Comparison of ENCODE assay signal across 8 mouse cellular contexts in genomic region chr9:120776456-120777001, GRCm38 (mm10).
DNase-seq lines count a peak whose midpoint lies in the region; ATAC-seq and TF ChIP-seq lines count a peak whose summit lies in the region.

No protein-coding gene starts in this region.

- H3K4me2 ChIP-seq in hindbrain, embryonic 14.5 days (replicated peaks): no peak overlapping the region

- H3K9me3 ChIP-seq in hindbrain, embryonic 14.5 days (ENCODE audit: control insufficient read depth, low read length): no peaks in the 10 kb centered on the region

- peak; percentile 64 for DNase-seq in T-cell, adult 2 months (ENCODE audit: low spot score)
- DNase-seq in heart, adult 8-10 months (ENCODE audit: low spot score): peak; percentile 64
- peak; percentile 66 for DNase-seq in kidney, postnatal 14 days
- no peak for DNase-seq in left cerebral cortex, postnatal 10 days (ENCODE audit: extremely low spot score in 1 of 2, low spot score in 2 of 2)
- no peak for DNase-seq in hindbrain, embryonic 14.5 days (ENCODE audit: low spot score)
- DNase-seq in testis, postnatal 14 days (ENCODE audit: low spot score): no peak

- no peak overlapping the region for H3ac ChIP-seq in C2C12 (ENCODE audit: control insufficient read depth, insufficient read length, low read depth)

- no peaks in the 10 kb centered on the region for H3K79me3 ChIP-seq in C2C12 (ENCODE audit: low read depth)

- H3K79me2 ChIP-seq in C2C12 (ENCODE audit: control insufficient read depth, insufficient read depth): no peaks in the 10 kb centered on the region

- H3K9ac ChIP-seq in hindbrain, embryonic 14.5 days: no peak overlapping the region

- H3K27ac ChIP-seq in hindbrain, embryonic 14.5 days: no peak overlapping the region

- peak; percentile 72 for ATAC-seq in megakaryocyte, adult 5-6 weeks (ENCODE audit: poor library complexity, severe bottlenecking)
- ATAC-seq in hindbrain, embryonic 14.5 days (ENCODE audit: low FRiP score): no peak

- H3K4me1 ChIP-seq in hindbrain, embryonic 14.5 days (replicated peaks; ENCODE audit: control insufficient read depth, insufficient read depth, low read length): no peaks in the 10 kb centered on the region

- intact Hi-C loops in left cerebral cortex, postnatal 10 days (cut with DNase I): loop anchor here (5.0 to 10.0 kb wide), 2 partner anchors 156 to 172 kb away; no protein-coding TSS in a partner anchor

- 66% methylated on average over 4 of the region's 4 CpGs for WGBS in hindbrain, embryonic 14.5 days

- H3K4me3 ChIP-seq in C2C12 (ENCODE audit: insufficient read depth, poor library complexity, severe bottlenecking): no peak overlapping the region
- no peak overlapping the region for H3K4me3 ChIP-seq in hindbrain, embryonic 14.5 days (replicated peaks; ENCODE audit: low read length)

- no peak for TF ChIP-seq CTCF in C2C12 (IDR thresholded peaks at IDR 0.05; ENCODE audit: control insufficient read depth, insufficient read depth, insufficient read length)

- no peaks in the 10 kb centered on the region for H3K36me3 ChIP-seq in C2C12 (ENCODE audit: control insufficient read depth, insufficient read depth)
- H3K36me3 ChIP-seq in hindbrain, embryonic 14.5 days (replicated peaks; ENCODE audit: control insufficient read depth, insufficient read depth): no peaks in the 10 kb centered on the region

- H3K27me3 ChIP-seq in C2C12 (ENCODE audit: control insufficient read depth, insufficient read depth, insufficient read length): no peaks in the 10 kb centered on the region
- no peaks in the 10 kb centered on the region for H3K27me3 ChIP-seq in hindbrain, embryonic 14.5 days (ENCODE audit: control insufficient read depth, insufficient read depth, low read length)

TF ChIP-seq in C2C12, 6 proteins besides CTCF, POLR2A, EP300 and RAD21:
- TF ChIP-seq MAX (IDR thresholded peaks at IDR 0.05): peak; percentile 43
- TF ChIP-seq FOSL1 (IDR thresholded peaks at IDR 0.05; ENCODE audit: insufficient read depth, low read length, poor library complexity, severe bottlenecking): peak; percentile 90
- TF ChIP-seq MYOD1 (IDR thresholded peaks at IDR 0.05; ENCODE audit: control insufficient read depth, insufficient read length, low read depth): peak; percentile 63
- TF ChIP-seq CEBPB (IDR thresholded peaks at IDR 0.05; ENCODE audit: low read depth): peak; percentile 95
- peak; percentile 89 for TF ChIP-seq USF1 (IDR thresholded peaks at IDR 0.05; ENCODE audit: low read depth)
- no peak for TF ChIP-seq MYOG (IDR thresholded peaks at IDR 0.05; ENCODE audit: control insufficient read depth, extremely low read depth, insufficient read length)
TF ChIP-seq in C2C12: peak in this region for 5.

Comparison
In these comparisons a context has a peak if more than half of its experiments do, and no peak if none do; other contexts are left out.
1. DNase-seq: peak in T-cell, adult 2 months (single experiment), heart, adult 8-10 months (single experiment) and kidney, postnatal 14 days (single experiment); none in left cerebral cortex, postnatal 10 days (0 of 2), hindbrain, embryonic 14.5 days (single experiment) and testis, postnatal 14 days (single experiment).